Mouse (Mus musculus): ENCODE results near the gene Ss18l2. TPM values are rescaled to one million over a fixed set of nuclear protein-coding genes. Genes with fewer than 3 reads are reported as not detected.

Gene Ss18l2
- polyA plus RNA-seq, 1 experiment from 2014 or later, result 115 TPM

GRCm38 (mm10) chr9:121677476-121677875, 32.7 kb upstream of the Ss18l2 start:
- Histone ChIP-seq H3K4me1 (no peaks in the 10 kb centered on the region), H3K9ac (no peak overlapping the region), H3K27ac (no peak overlapping the region), H3K4me2 (no peak overlapping the region), H3K4me3 (no peak overlapping the region), H3K27me3 (no peaks in the 10 kb centered on the region), H3K36me3 (peaks cover 9% of the 10 kb centered on the region; the same call in 1 of the 2 replicates), H3K9me3 (no peaks in the 10 kb centered on the region)
- ATAC-seq (ENCODE audit: insufficient number of reproducible peaks, insufficient read depth, low FRiP score, low TSS enrichment, low read depth), result no peak
- WGBS, result 81% methylated on average over 8 of the region's 8 CpGs

- WGBS, result 20% methylated on average over 6 of the region's 6 CpGs
- no peak overlapping the region for H3K9ac ChIP-seq
These were observed 30.6 kb upstream of the Ss18l2 start for GRCm38 (mm10) chr9:121679549-121679948.

GRCm38 (mm10) chr9:121681191-121681590, 28.9 kb upstream of the Ss18l2 start:
- no peak for ATAC-seq (ENCODE audit: insufficient number of reproducible peaks, insufficient read depth, low FRiP score, low TSS enrichment, low read depth)
- Histone ChIP-seq H3K4me1 (no peaks in the 10 kb centered on the region), H3K27me3 (no peaks in the 10 kb centered on the region), H3K4me3 (no peak overlapping the region), H3K9me3 (no peaks in the 10 kb centered on the region), H3K27ac (no peak overlapping the region), H3K9ac (no peak overlapping the region; the same call in 1 of the 2 replicates), H3K4me2 (no peak overlapping the region), H3K36me3 (peaks cover 37% of the 10 kb centered on the region)
- 67% methylated on average over 8 of the region's 8 CpGs for WGBS

More at GRCm38 (mm10) chr9:121679549-121679948, 30.6 kb upstream of the Ss18l2 start:
- Histone ChIP-seq H3K4me3 (no peak overlapping the region), H3K9me3 (no peaks in the 10 kb centered on the region), H3K4me2 (no peak overlapping the region), H3K36me3 (peaks cover 24% of the 10 kb centered on the region), H3K4me1 (no peaks in the 10 kb centered on the region), H3K27ac (no peak overlapping the region), H3K27me3 (no peaks in the 10 kb centered on the region)
- ATAC-seq (ENCODE audit: insufficient number of reproducible peaks, insufficient read depth, low FRiP score, low TSS enrichment, low read depth), result 0 out of 2 replicates have a peak, but pooled peaks have one; percentile 64

- Histone ChIP-seq H3K9ac (no peak overlapping the region), H3K4me1 (no peaks in the 10 kb centered on the region), H3K4me2 (no peak overlapping the region), H3K4me3 (no peak overlapping the region), H3K27ac (no peak overlapping the region), H3K27me3 (no peaks in the 10 kb centered on the region), H3K36me3 (peaks cover 43% of the 10 kb centered on the region), H3K9me3 (no peaks in the 10 kb centered on the region)
- no peak for ATAC-seq (ENCODE audit: insufficient number of reproducible peaks, insufficient read depth, low FRiP score, low TSS enrichment, low read depth)
- WGBS, result 65% methylated on average over 18 of the region's 18 CpGs
These were observed 28.0 kb upstream of the Ss18l2 start for GRCm38 (mm10) chr9:121682037-121682680.

- no peaks in the 10 kb centered on the region for H3K9me3 ChIP-seq
- H3K9ac ChIP-seq, result no peak overlapping the region
- WGBS, result 84% methylated on average over 7 of the region's 7 CpGs
- no peaks in the 10 kb centered on the region for H3K4me1 ChIP-seq
- no peak overlapping the region for H3K4me3 ChIP-seq
- peaks cover 66% of the 10 kb centered on the region for H3K36me3 ChIP-seq
- H3K27ac ChIP-seq, result no peak overlapping the region
- ATAC-seq (ENCODE audit: insufficient number of reproducible peaks, insufficient read depth, low FRiP score, low TSS enrichment, low read depth), result no peak
- no peak overlapping the region for H3K4me2 ChIP-seq
- no peaks in the 10 kb centered on the region for H3K27me3 ChIP-seq
These were observed 25.4 kb upstream of the Ss18l2 start for GRCm38 (mm10) chr9:121684702-121685101.

GRCm38 (mm10) chr9:121690200-121690651, 19.9 kb upstream of the Ss18l2 start:
- ATAC-seq (ENCODE audit: insufficient number of reproducible peaks, insufficient read depth, low FRiP score, low TSS enrichment, low read depth), result no peak
- no peaks in the 10 kb centered on the region for H3K27me3 ChIP-seq
- 62% methylated on average over 15 of the region's 15 CpGs for WGBS
- H3K27ac ChIP-seq, result no peak overlapping the region
- no peak overlapping the region for H3K9ac ChIP-seq
- no peak overlapping the region for H3K4me2 ChIP-seq
- H3K4me3 ChIP-seq, result no peak overlapping the region
- no peaks in the 10 kb centered on the region for H3K9me3 ChIP-seq
- H3K4me1 ChIP-seq, result peaks cover 8% of the 10 kb centered on the region; the same call in 1 of the 2 replicates
- peaks cover 76% of the 10 kb centered on the region for H3K36me3 ChIP-seq

GRCm38 (mm10) chr9:121690734-121691133, 19.4 kb upstream of the Ss18l2 start:
- WGBS, result 82% methylated on average over 7 of the region's 7 CpGs
- Histone ChIP-seq H3K36me3 (peaks cover 76% of the 10 kb centered on the region), H3K27ac (peak overlapping the region; percentile 29; the same call in 1 of the 2 replicates)

GRCm38 (mm10) chr9:121694736-121695135, 15.4 kb upstream of the Ss18l2 start:
- H3K4me2 ChIP-seq, result no peak overlapping the region
- ATAC-seq (ENCODE audit: insufficient number of reproducible peaks, insufficient read depth, low FRiP score, low TSS enrichment, low read depth), result no peak
- H3K36me3 ChIP-seq, result peaks cover 68% of the 10 kb centered on the region
- no peak overlapping the region for H3K9ac ChIP-seq
- peaks cover 8% of the 10 kb centered on the region; the same call in 1 of the 2 replicates for H3K4me1 ChIP-seq
- no peak overlapping the region for H3K27ac ChIP-seq
- H3K27me3 ChIP-seq, result no peaks in the 10 kb centered on the region
- 0 out of 2 replicates have a peak, but pooled peaks cover 5% of the 10 kb centered on the region for H3K9me3 ChIP-seq
- H3K4me3 ChIP-seq, result no peak overlapping the region
- WGBS, result 75% methylated on average over 12 of the region's 12 CpGs

More at GRCm38 (mm10) chr9:121690734-121691133, 19.4 kb upstream of the Ss18l2 start:
- Histone ChIP-seq H3K4me3 (no peak overlapping the region), H3K4me2 (no peak overlapping the region), H3K9me3 (no peaks in the 10 kb centered on the region), H3K9ac (no peak overlapping the region), H3K27me3 (no peaks in the 10 kb centered on the region), H3K4me1 (peaks cover 8% of the 10 kb centered on the region; the same call in 1 of the 2 replicates)
- ATAC-seq (ENCODE audit: insufficient number of reproducible peaks, insufficient read depth, low FRiP score, low TSS enrichment, low read depth), result no peak

GRCm38 (mm10) chr9:121696626-121697025, 13.5 kb upstream of the Ss18l2 start:
- Histone ChIP-seq H3K36me3 (peaks cover 57% of the 10 kb centered on the region), H3K27ac (no peak overlapping the region), H3K27me3 (no peaks in the 10 kb centered on the region), H3K9ac (no peak overlapping the region), H3K9me3 (0 out of 2 replicates have a peak, but pooled peaks cover 5% of the 10 kb centered on the region), H3K4me3 (no peak overlapping the region), H3K4me2 (no peak overlapping the region), H3K4me1 (no peaks in the 10 kb centered on the region)
- 92% methylated on average over 9 of the region's 9 CpGs for WGBS
- ATAC-seq (ENCODE audit: insufficient number of reproducible peaks, insufficient read depth, low FRiP score, low TSS enrichment, low read depth), result no peak

- no peaks in the 10 kb centered on the region for H3K4me1 ChIP-seq
- H3K4me3 ChIP-seq, result no peak overlapping the region
- 0 out of 2 replicates have a peak, but pooled peaks cover 5% of the 10 kb centered on the region for H3K9me3 ChIP-seq
- no peak for ATAC-seq (ENCODE audit: insufficient number of reproducible peaks, insufficient read depth, low FRiP score, low TSS enrichment, low read depth)
- no peak overlapping the region for H3K27ac ChIP-seq
- H3K27me3 ChIP-seq, result no peaks in the 10 kb centered on the region
- H3K4me2 ChIP-seq, result no peak overlapping the region
- no peak overlapping the region for H3K9ac ChIP-seq
- WGBS, result 100% methylated on average over 1 of the region's 1 CpGs
- H3K36me3 ChIP-seq, result peaks cover 52% of the 10 kb centered on the region
These were observed 12.7 kb upstream of the Ss18l2 start for GRCm38 (mm10) chr9:121697150-121698049.

GRCm38 (mm10) chr9:121704261-121704645, 5.9 kb upstream of the Ss18l2 start:
- H3K9me3 ChIP-seq, result no peaks in the 10 kb centered on the region
- 33% methylated on average over 11 of the region's 11 CpGs for WGBS
- no peak overlapping the region for H3K27ac ChIP-seq
- peak overlapping the region; percentile 91 for H3K4me2 ChIP-seq
- H3K4me3 ChIP-seq, result peak overlapping the region; percentile 79
- no peak for ATAC-seq (ENCODE audit: insufficient number of reproducible peaks, insufficient read depth, low FRiP score, low TSS enrichment, low read depth)
- H3K36me3 ChIP-seq, result peaks cover 6% of the 10 kb centered on the region
- H3K27me3 ChIP-seq, result no peaks in the 10 kb centered on the region
- peaks cover 23% of the 10 kb centered on the region for H3K4me1 ChIP-seq
- peak overlapping the region; percentile 81 for H3K9ac ChIP-seq

Measured in embryonic facial prominence, embryonic 13.5 days (tissue).